Mouse (Mus musculus) heart, adult 2 months (tissue): ENCODE data around the gene Tsen2.

Experiments
- CTCF ChIP-seq: fragments of 200-600 bp; IDR thresholded peaks from 2 replicates; pipeline ENCODE4 v1.8.1; 2022; ENCODE audit warnings: antibody characterized with exemption, mild to moderate bottlenecking, moderate library complexity
- EP300 ChIP-seq: fragments of 200-500 bp; IDR thresholded peaks from 2 replicates; pipeline ENCODE4 v1.6.1; 2011; ENCODE audit warnings: low read depth, low read length, control low read depth; ENCODE audit not compliant: insufficient read depth
- POLR2A ChIP-seq: fragments of 200-500 bp; IDR thresholded peaks from 2 replicates; pipeline ENCODE4 v1.6.1; 2011; ENCODE audit warnings: mild to moderate bottlenecking, low read depth, low read length, control low read depth; ENCODE audit not compliant: insufficient read depth

GRCm38 (mm10) chr6:115536169-115536568 is 8.3 kb upstream of the Tsen2 start:
- no peak for TF ChIP-seq CTCF
- TF ChIP-seq EP300, result no peak
- no peak for TF ChIP-seq POLR2A
